Mouse (Mus musculus) brain, embryonic 14.5 days (tissue): Measurements from ENCODE around the gene Smarca2.

Experiments used
- CTCF ChIP-seq: fragments of 200-500 bp; IDR thresholded peaks from 2 replicates; pipeline ENCODE4 v1.5.1; 2012; ENCODE audit warnings: inconsistent platforms, mild to moderate bottlenecking, moderate library complexity, borderline replicate concordance; ENCODE audit not compliant: insufficient read depth, insufficient read length; ENCODE audit errors: extremely low read depth
- POLR2A ChIP-seq: fragments of 200-500 bp; IDR thresholded peaks from 2 replicates; pipeline ENCODE4 v1.6.1; 2012; ENCODE audit warnings: mild to moderate bottlenecking, inconsistent platforms, borderline replicate concordance; ENCODE audit not compliant: poor library complexity, insufficient read depth, insufficient read length, severe bottlenecking; ENCODE audit errors: extremely low read depth

GRCm38 (mm10) chr19:26568236-26568635 is 36.6 kb upstream of the Smarca2 start:
- no peak for TF ChIP-seq CTCF
- TF ChIP-seq POLR2A = no peak
